Mouse (Mus musculus) frontal cortex, postnatal 25 days (tissue): ENCODE data around the gene Tsku.

Source experiments
- DNase-seq, 2 experiments: peaks; one replicate each; pipeline ENCODE4 v3.0.0; 2022; ENCODE audit warnings: low spot score in 2 of 2

Gene Tsku

GRCm38 (mm10) chr7:98328311-98328710, 32.8 kb downstream of the Tsku start:
- no peak for DNase-seq

- no peak for DNase-seq
These were observed 35.1 kb downstream of the Tsku start for GRCm38 (mm10) chr7:98326051-98326450.

DNA sequence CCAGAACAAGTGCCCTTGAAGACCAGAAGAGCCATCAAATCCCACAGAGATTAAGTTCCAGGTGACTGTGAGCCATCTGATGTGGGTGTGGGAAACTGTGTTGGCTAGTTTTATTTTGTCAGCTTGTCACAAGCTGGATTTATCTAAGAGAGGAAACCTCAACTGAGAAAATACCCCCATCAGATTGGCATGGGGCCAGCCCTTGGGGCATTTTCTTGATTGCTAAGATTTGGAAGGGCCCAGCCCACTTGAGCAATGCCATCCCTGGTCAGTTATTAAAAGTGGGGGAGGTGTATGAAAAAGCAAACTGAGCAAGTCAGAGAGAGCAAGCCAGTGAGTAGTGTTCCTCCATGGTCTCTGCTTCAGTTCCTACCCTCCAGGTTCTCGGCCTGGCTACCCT, 36.9 kb downstream of the Tsku start:
- no peak for DNase-seq

DNA sequence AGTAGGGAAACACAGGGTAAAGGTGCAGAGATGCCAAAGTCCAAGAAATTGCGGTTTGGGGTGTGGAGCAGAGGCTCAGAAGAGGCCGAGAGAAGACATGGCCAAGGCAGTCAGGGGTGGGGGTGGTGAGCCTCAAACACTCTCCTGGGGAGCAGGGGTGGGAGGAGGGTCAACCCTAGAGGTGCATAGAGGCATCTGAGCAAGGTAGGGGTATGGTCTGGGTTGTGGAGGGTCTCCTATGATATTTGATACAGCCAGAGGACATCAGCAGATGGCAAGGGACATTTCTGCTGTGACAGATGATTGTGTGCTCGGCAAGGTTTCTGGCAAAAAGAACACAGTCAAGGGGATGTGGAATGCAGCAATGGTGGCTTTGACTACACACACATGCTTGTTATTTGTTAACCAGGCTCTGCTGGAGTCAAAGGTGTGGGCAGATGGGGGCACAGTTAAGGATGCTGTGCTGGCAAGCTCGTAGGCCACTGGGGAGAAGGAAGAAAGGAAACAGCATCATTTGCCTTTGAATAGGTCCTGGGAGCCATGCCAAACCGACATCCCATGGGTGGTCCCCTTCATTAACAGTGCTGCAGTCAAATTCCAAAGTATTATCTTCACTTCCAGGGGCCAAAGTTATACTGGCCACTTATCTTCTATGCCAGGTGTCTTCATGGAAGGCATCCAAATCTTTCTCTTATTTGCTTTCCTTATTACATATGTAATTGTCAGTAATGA, 37.7 kb downstream of the Tsku start:
- DNase-seq = no peak

- no peak for DNase-seq
These were observed 38.7 kb downstream of the Tsku start for GRCm38 (mm10) chr7:98322415-98322814.

GRCm38 (mm10) chr7:98321083-98321482, 40.0 kb downstream of the Tsku start, which contains the start of gene Acer3:
TSS of gene Acer3 (minus strand) at chr7:98321208.
- no peak for DNase-seq

DNA sequence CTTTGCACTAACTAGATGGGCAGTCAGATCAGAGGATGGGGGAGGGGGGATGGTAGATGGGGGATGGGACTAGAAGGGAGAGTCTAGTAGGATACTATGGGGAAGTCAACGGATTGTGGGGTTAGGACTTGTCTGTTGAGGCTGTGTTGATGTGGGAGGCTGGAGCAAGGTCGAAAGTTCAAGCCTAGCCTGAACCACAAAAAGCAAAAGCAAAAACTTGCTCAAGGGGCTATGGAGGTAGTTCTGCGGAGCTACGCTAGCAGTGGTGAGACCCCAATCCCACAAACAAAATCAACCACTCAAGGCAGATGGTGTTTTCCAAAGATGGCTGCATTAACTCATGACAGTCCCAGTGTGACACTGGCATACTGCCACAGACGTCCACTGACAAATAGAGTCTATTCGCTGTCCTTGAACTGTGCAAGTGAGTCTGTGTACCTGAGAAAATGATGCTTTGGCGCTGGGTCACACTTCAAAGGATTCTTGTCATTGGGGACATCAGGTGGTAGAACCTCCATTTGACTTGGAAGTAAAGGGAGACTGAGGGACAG, 41.0 kb downstream of the Tsku start:
- DNase-seq = no peak

DNA sequence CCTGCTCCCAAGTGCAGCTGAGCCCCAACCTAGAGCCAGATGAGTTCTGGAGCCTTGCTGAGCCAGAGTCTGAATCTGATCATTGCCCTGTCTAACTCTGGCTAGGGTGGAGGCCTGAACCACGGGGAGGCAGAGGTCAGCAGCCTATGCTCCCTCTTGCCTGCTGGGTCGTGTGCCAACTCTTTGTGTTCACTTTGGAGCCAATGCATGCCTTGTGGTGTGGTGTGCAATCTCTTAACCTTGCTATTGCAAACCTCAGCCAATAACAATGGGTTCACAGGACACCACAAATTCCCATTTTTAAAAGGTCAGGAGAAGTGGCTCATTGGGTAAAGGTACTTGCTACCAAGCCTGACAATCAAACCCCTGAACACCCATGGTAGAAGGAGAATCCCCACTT, 44.6 kb downstream of the Tsku start:
- no peak for DNase-seq

GRCm38 (mm10) chr7:98315087-98315486, 46.0 kb downstream of the Tsku start:
- no peak for DNase-seq

DNA sequence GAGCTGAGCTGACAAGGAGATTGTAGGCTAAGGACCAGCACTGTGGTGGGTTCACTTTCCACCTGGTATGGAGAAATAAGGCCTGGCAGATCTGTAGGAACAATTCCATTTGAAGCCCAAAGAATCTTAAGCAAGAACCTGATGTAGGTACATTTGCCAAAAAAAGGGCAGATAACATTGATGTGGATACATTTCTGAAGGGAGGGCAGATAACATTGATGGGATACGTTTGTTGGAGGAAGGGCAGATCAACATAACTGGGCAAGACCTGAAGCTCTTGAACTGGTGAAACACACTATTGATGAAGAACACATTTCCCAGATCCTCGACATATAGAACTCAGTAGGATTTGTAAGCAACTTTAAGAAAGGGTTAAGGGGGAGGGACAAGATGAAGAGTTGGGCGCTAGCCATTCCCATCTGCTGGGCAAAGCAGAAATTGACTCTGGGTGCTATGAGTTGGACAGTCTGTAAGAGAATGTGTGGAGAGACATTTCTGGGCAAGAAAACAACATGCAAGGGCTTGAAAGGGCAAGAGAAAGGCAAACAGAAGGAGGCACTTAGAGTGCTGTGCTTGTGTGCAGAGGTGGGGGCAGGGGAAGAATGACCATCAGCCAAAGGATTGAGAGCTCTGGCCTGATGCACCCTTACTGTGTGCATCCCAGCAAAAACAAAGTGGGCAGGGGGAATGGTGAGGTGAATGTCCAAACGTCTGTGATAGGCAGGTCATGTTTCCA, 48.8 kb downstream of the Tsku start:
- DNase-seq = no peak

- DNase-seq = no peak
These were observed 50.9 kb downstream of the Tsku start for GRCm38 (mm10) chr7:98310266-98310665.

DNA sequence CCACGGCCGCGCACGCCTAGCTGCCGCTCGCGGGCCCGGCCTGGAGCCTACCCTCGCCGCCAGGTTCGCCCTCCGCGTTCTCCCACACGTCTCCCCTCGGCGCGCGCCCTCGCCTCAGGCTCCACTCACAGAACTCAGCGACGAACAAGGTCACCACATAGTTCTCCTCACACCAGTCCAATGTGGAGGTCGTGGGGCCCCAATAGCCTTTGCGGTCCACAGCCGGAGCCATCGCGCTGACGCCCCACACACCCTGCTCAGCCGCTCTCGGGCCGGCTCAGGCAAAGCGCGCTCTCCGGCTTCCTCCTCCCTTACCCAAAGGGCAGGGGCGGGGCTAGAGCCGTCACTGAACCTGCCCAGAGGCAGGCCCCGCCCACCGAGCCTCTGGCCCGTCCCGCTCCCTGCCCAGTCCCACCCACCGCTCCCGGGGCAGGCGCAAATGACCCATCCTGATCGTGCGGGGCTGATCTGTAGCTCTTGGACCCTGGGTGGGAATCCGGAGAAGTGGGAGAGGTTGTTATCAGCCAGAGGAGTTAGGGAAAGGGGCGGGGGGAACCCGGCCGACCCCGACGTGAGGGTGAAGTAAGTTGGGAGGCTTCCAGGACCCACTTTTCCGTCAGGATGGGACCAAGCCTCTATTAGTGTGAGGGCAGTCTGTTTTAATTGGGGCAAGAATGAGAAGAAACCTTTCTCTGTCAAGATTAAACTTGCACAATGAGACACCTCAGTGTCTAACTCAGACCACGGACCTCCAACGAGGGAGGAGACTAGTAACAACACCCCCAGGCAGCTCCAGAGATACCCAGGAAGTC, 51.7 kb downstream of the Tsku start:
- DNase-seq = peak; percentile 80 to 83

DNA sequence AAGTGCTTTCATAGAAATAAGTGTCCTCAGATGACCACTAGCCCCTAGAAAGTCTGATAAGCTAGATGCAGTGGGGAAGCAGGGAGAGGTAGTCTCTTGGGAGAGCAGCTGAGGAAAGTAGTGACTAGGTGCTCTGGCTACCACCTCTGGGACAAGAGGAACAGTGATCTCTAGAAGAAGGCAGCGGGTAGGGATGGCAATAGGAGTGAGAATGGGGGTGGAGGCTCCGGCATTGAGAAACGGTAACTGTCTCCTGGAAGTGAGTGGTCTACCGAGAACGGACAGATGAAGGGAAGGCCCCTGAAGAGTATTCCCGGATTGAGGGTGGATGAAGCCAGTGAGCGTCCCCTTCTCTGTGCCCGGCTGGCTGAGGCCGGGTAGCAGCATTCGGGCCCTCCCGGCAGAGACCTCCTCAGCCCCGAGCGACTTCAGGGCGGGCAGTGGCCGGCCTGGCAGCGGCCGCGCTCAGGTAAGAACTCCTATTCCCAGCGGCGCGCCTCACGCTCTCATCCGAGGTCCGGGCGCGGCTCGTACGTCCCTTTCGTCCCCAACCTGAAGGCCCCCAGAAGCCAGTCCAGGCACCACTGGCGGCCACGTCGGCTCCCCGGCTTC, 52.4 kb downstream of the Tsku start:
- peak; percentile 12 to 30 for DNase-seq

GRCm38 (mm10) chr7:98307921-98308606, 53.1 kb downstream of the Tsku start:
- DNase-seq = no peak

DNA sequence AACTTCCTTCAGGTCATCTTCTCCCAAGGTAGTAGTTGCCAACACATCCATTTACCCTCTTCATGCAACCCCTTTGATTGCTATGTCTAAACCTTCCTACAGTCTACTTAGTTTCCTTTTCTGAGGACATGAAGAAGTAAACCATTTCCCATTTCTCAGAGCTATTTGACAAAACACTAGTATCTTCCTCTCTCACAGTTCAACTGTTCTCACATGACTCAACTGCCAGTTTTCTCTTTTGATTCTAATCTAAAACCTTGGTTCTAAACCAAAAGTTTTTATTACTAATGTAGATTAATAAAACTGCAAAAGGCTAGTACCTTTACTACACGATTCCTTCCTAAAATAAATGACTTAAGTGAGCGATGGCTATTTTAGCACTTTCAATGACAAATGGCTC, 53.7 kb downstream of the Tsku start:
- DNase-seq = no peak
